Mouse (Mus musculus): ENCODE measurements around the gene Il1r2. TPM values are rescaled to one million over a fixed set of nuclear protein-coding genes. Genes with fewer than 3 reads are reported as not detected.

Gene Il1r2
- polyA plus RNA-seq, 1 experiment from 2014 or later: 0.63 TPM

DNA sequence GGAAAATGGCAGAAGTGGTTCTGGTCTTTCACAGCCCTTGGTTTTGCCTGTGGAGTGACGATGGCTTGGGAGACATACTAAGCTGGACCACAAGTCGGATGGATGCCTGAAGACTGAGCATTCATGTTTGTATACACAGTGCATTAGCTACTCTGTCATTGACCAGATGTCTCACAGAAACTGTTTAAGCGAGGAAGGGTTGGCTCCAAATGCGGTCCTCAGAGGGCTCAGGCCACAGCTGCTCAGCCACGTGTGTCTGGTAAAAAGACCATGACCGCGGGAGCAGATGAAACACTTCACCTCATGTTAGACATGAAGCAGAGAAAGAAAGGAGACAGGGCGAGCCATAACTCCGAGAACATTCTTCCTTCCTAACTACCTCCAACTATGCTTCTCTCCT is 12.5 kb upstream of the Il1r2 start:
- Histone ChIP-seq H3K9ac (replicated peaks) (no peak overlapping the region), H3K4me1 (replicated peaks) (no peaks in the 10 kb centered on the region; the same call in 1 of the 2 replicates), H3K4me3 (replicated peaks) (no peak overlapping the region), H3K9me3 (no peaks in the 10 kb centered on the region), H3K4me2 (no peak overlapping the region), H3K27ac (no peak overlapping the region), H3K27me3 (no peaks in the 10 kb centered on the region), H3K36me3 (no peaks in the 10 kb centered on the region)
- WGBS: 84% methylated on average over 9 of the region's 9 CpGs
- no peak for ATAC-seq (ENCODE audit: insufficient number of reproducible peaks, insufficient read depth, low FRiP score, low TSS enrichment, low read depth)

DNA sequence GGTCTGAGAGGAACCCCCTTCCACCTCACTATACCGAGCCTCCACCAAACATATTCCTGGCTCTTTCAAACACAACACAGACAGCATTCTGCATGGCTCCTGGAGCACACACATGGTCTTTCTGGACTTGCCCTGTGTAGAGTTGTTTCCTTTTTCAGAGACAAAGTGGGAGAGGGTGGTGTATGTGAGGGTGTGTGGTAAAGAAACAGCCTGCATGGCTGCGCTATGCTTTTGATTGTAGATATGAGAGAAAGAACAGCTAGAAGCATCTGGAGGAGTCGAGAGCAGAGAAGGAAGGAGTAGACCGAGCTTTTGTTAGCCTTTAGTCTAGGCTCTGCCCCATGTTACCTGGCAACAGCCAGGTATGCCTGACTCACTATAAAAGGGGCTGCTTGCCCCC is 10.5 kb upstream of the Il1r2 start:
- Histone ChIP-seq H3K9me3 (no peaks in the 10 kb centered on the region), H3K27ac (no peak overlapping the region), H3K4me1 (replicated peaks) (no peaks in the 10 kb centered on the region; the same call in 1 of the 2 replicates), H3K27me3 (no peaks in the 10 kb centered on the region), H3K9ac (replicated peaks) (no peak overlapping the region), H3K4me3 (replicated peaks) (no peak overlapping the region), H3K4me2 (no peak overlapping the region), H3K36me3 (no peaks in the 10 kb centered on the region)
- ATAC-seq (ENCODE audit: insufficient number of reproducible peaks, insufficient read depth, low FRiP score, low TSS enrichment, low read depth): no peak
- 78% methylated on average over 4 of the region's 4 CpGs for WGBS

DNA sequence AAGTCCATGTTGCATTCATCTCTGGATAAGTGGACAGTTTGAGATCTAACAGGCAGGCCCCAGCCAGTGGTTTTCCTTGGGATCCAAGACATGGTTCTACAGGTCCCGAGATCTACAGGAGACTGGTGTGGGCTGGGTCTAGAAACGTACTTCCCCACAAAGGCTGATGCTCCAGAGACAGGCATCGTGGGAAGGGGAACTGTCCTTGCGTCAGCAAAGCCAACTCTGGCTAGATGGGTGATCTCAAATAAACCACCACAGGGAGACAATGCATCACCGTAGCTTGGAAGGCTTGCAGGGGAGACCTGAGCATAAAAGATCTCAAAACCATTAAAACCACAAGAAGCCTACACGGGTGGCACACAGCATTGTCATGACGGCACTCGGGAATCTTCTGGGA is 9.4 kb upstream of the Il1r2 start:
- no peak for ATAC-seq (ENCODE audit: insufficient number of reproducible peaks, insufficient read depth, low FRiP score, low TSS enrichment, low read depth)
- Histone ChIP-seq H3K27me3 (no peaks in the 10 kb centered on the region), H3K27ac (no peak overlapping the region), H3K9ac (replicated peaks) (no peak overlapping the region), H3K4me1 (replicated peaks) (no peaks in the 10 kb centered on the region; the same call in 1 of the 2 replicates), H3K9me3 (no peaks in the 10 kb centered on the region), H3K4me2 (no peak overlapping the region), H3K36me3 (no peaks in the 10 kb centered on the region), H3K4me3 (replicated peaks) (no peak overlapping the region)
- WGBS: 88% methylated on average over 8 of the region's 8 CpGs

DNA sequence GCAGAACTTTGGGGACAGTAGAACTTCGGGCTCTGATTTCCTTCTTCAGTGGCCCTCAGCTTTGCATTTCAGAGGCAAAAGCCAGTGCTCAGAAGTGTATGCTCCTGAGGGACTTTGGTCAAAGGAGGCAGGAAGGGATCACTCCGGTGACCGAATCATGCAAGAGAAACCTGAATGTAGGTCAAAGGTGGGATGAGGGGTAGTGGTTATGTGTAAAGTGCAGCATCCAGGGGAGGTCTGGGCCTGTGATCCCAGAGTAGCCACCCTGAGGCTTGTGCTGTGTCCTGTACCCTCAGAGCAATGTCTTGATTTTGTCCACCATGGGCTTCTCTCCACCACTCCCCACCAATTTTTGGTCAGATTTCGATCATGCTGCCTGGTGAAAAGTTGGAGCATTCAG is 1.3 kb upstream of the Il1r2 start:
- no peaks in the 10 kb centered on the region for H3K36me3 ChIP-seq
- no peak overlapping the region for H3K4me2 ChIP-seq
- ATAC-seq (ENCODE audit: insufficient number of reproducible peaks, insufficient read depth, low FRiP score, low TSS enrichment, low read depth): no peak
- H3K9ac ChIP-seq (replicated peaks): no peak overlapping the region
- H3K27me3 ChIP-seq: no peaks in the 10 kb centered on the region
- H3K27ac ChIP-seq: no peak overlapping the region
- H3K4me3 ChIP-seq (replicated peaks): no peak overlapping the region
- 79% methylated on average over 4 of the region's 4 CpGs for WGBS
- no peaks in the 10 kb centered on the region for H3K9me3 ChIP-seq
- H3K4me1 ChIP-seq (replicated peaks): no peaks in the 10 kb centered on the region

DNA sequence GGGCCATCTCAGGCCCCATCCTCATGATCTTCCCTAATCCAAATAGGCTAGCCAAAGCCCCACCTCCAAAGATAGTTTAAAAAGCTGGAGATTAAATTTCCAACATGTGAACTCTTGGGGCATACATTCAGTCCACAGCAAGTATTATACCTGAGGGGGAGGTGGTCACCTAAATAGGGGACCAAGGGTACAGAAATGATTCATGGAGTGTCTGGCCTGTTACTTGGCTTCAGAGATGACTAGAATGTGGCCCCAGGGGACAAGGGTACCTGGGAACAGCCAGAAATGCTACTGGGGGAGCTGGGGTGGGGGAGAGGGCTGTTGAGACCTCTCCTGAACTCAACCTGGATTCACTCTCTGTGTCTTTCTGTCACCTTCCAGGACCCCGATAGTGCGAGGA is 3.4 kb downstream of the Il1r2 start:
- H3K36me3 ChIP-seq: no peaks in the 10 kb centered on the region
- no peak overlapping the region for H3K4me3 ChIP-seq (replicated peaks)
- 91% methylated on average over 2 of the region's 2 CpGs for WGBS
- H3K4me1 ChIP-seq (replicated peaks): no peaks in the 10 kb centered on the region
- H3K27me3 ChIP-seq: no peaks in the 10 kb centered on the region
- no peak overlapping the region for H3K9ac ChIP-seq (replicated peaks)
- no peak overlapping the region for H3K27ac ChIP-seq
- ATAC-seq (ENCODE audit: insufficient number of reproducible peaks, insufficient read depth, low FRiP score, low TSS enrichment, low read depth): no peak
- H3K9me3 ChIP-seq: no peaks in the 10 kb centered on the region
- H3K4me2 ChIP-seq: no peak overlapping the region

DNA sequence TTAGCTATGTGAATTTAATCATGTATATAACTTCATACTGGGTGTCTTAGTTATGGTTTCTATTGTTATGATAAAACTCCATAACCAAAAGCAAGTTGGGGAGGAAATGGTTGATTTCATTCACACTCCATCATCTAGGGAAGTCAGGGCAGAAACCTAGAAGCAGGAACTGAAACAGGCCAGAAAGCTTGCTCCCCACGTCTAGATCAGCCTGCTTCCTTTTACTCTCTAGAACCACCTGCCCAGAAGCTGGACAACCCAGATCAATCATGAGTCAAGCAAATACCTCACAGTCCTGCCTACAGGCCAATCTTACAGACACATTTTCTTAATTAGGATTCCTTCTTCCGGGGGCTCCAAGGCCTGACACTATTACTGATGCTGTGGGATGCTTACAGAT is 7.2 kb downstream of the Il1r2 start:
- Histone ChIP-seq H3K27me3 (peaks cover 12% of the 10 kb centered on the region; the same call in 1 of the 2 replicates), H3K9ac (replicated peaks) (no peak overlapping the region), H3K36me3 (no peaks in the 10 kb centered on the region), H3K27ac (no peak overlapping the region), H3K4me3 (replicated peaks) (no peak overlapping the region), H3K4me2 (no peak overlapping the region), H3K4me1 (replicated peaks) (no peaks in the 10 kb centered on the region; the same call in 1 of the 2 replicates), H3K9me3 (no peaks in the 10 kb centered on the region)
- no peak for ATAC-seq (ENCODE audit: insufficient number of reproducible peaks, insufficient read depth, low FRiP score, low TSS enrichment, low read depth)
- WGBS: 60% methylated on average over 2 of the region's 2 CpGs

DNA sequence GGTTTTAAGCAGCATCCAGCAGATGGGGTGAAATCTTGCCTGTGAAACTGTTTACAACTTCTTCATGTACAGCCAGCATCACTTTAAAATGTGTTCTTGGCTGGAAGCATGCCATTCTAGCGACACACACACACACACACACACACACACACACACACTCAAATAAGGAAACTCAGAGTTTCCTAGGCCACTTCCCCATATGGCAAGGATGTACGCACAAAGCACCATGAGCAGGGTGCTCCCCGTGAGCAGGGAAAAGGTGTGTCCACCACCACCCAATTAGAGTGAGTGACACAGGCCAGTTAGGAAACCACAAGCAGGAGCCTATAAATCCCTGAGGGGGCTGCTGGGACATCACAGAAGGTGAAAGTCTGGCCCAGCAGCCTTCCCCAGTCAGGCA is 10.5 kb downstream of the Il1r2 start:
- WGBS: 57% methylated on average over 3 of the region's 3 CpGs
- no peak overlapping the region for H3K9ac ChIP-seq (replicated peaks)
- H3K36me3 ChIP-seq: no peaks in the 10 kb centered on the region
- ATAC-seq (ENCODE audit: insufficient number of reproducible peaks, insufficient read depth, low FRiP score, low TSS enrichment, low read depth): no peak; the same call in 1 of the 2 replicates
- peaks cover 12% of the 10 kb centered on the region; the same call in 1 of the 2 replicates for H3K27me3 ChIP-seq
- no peaks in the 10 kb centered on the region; the same call in 1 of the 2 replicates for H3K4me1 ChIP-seq (replicated peaks)
- no peak overlapping the region for H3K4me3 ChIP-seq (replicated peaks)
- no peaks in the 10 kb centered on the region for H3K9me3 ChIP-seq
- no peak overlapping the region for H3K4me2 ChIP-seq
- no peak overlapping the region for H3K27ac ChIP-seq

DNA sequence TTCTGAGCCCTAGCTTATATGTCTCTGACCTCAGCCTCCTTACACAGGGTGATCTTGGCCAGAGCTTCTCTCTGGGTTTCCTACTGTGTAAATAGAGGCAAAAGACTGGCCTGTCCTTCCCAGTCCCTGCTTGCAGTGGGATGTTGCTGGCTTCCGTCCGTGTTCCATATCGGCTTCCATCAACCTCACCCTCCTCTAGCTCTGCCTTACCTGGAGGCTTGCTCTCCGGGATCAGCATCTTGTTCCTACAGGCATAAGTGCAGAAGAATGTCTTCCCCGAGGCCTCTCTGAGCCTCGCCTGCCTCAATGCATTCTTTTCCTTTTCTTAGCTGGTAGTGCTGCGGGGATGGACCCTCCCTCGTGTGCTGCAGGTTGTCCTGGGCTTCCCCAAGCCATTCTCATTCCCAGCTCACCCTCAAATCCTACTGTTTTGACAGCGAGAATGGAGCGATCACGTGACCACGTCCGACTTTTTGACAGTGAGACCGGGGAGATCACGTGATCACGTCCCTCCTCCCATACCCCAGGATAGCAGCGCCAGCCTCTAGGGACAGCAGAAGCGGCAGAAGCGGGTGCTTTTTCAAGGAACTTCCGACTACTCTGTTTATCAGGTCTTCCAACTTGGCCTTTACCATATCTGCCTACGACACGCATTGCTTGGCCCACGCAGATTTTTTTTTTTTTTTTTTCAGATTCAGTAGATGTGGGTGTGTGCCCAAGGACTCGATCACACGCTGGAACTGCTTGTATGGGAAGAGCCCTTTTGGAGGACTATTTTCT is 11.7 kb downstream of the Il1r2 start:
- WGBS: 6% methylated on average over 25 of the region's 25 CpGs
- Histone ChIP-seq H3K4me3 (replicated peaks) (peak overlapping the region; percentile 44), H3K4me1 (replicated peaks) (no peaks in the 10 kb centered on the region; the same call in 1 of the 2 replicates), H3K9ac (replicated peaks) (peak overlapping the region; percentile 50), H3K27ac (no peak overlapping the region), H3K27me3 (peaks cover 12% of the 10 kb centered on the region; the same call in 1 of the 2 replicates), H3K9me3 (no peaks in the 10 kb centered on the region), H3K4me2 (peak overlapping the region; percentile 72), H3K36me3 (no peaks in the 10 kb centered on the region)
- ATAC-seq (ENCODE audit: insufficient number of reproducible peaks, insufficient read depth, low FRiP score, low TSS enrichment, low read depth): peak; percentile 71; the same call in 1 of the 2 replicates

DNA sequence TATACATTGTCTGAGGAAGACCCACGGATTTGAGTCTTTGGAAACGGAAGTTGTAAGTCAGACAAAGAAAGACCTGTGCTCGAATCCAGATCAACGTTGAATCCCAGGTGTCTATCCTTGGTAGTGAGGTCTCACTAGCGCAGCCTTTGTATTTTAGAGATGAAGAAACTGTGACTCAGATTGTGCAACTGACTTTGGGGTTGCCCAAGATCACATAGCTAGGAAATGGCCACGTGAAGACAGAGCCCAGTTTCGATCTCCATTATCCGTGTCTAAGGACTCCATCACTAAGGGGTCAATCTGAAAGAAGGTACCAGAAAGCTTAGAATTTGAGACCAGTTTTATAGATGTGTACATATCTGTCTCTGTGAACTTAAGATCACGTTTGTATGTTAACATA is 17.3 kb downstream of the Il1r2 start:
- Histone ChIP-seq H3K9ac (replicated peaks) (no peak overlapping the region), H3K4me3 (replicated peaks) (no peak overlapping the region), H3K4me2 (no peak overlapping the region), H3K36me3 (no peaks in the 10 kb centered on the region), H3K4me1 (replicated peaks) (no peaks in the 10 kb centered on the region), H3K9me3 (no peaks in the 10 kb centered on the region), H3K27me3 (no peaks in the 10 kb centered on the region), H3K27ac (no peak overlapping the region)
- no peak for ATAC-seq (ENCODE audit: insufficient number of reproducible peaks, insufficient read depth, low FRiP score, low TSS enrichment, low read depth)
- 86% methylated on average over 9 of the region's 9 CpGs for WGBS

DNA sequence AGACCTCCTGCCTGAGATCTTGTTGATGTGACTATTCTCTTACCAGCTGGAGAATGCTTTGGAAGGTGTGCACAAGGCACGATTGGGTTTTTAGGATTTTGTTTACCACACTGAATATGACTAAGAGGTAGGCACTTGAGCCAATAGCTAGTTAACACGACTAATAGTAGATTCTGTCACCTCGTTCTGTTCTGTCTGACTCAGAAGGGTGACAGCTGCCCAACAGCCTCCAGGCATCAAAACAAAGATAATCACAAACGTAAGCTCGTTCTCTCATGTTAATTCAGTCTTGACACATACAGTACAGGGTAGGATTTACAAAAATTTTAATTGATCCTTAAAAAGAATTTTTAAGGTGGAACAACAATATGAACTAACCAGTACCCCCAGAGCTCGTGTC is 18.7 kb downstream of the Il1r2 start:
- no peak for ATAC-seq (ENCODE audit: insufficient number of reproducible peaks, insufficient read depth, low FRiP score, low TSS enrichment, low read depth)
- 65% methylated on average over 6 of the region's 6 CpGs for WGBS

DNA sequence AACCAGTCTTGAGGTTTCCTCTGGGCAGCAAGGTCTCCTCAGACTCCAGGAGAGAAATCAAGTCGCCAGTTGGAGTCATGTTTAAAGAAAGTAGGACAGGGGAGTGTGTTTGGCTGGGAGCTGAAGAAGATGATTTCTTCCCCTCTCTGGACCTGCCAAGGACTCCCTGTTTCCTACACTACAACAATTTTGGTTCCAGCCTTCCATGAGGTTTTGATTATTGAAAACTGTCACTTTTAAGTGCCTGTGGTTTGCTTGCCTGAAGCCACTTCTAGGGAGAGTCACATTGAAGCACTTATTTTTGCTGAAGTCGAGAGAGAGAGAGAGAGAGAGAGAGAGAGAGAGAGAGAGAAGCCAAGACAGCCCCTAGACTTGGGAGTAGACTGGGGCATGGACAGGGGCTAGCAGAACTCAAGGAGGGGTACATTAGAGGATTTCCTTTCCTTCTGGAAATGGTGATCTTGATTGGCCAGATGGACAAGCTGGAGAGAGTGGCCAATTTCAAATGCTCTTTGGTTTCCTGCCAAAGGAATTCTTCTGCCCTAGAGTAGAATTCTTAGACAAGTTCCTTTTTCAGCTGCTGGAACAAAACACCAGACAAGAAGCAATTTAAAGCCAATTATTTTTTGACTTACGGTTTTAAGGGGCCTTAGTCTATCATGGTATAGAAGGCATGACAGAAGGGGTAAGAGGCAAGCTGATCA is 20.9 kb downstream of the Il1r2 start:
- H3K4me1 ChIP-seq (replicated peaks): no peaks in the 10 kb centered on the region
- no peaks in the 10 kb centered on the region for H3K36me3 ChIP-seq
- H3K9me3 ChIP-seq: no peaks in the 10 kb centered on the region
- H3K27me3 ChIP-seq: no peaks in the 10 kb centered on the region
- no peak overlapping the region for H3K4me2 ChIP-seq
- WGBS: 64% methylated on average over 3 of the region's 3 CpGs
- H3K27ac ChIP-seq: no peak overlapping the region
- no peak for ATAC-seq (ENCODE audit: insufficient number of reproducible peaks, insufficient read depth, low FRiP score, low TSS enrichment, low read depth)
- H3K4me3 ChIP-seq (replicated peaks): no peak overlapping the region
- H3K9ac ChIP-seq (replicated peaks): no peak overlapping the region

More for the DNA sequence above, 18.7 kb downstream of the Il1r2 start:
- Histone ChIP-seq H3K27me3 (no peaks in the 10 kb centered on the region), H3K9me3 (no peaks in the 10 kb centered on the region), H3K4me1 (replicated peaks) (no peaks in the 10 kb centered on the region), H3K27ac (no peak overlapping the region), H3K4me2 (no peak overlapping the region), H3K9ac (replicated peaks) (no peak overlapping the region), H3K36me3 (no peaks in the 10 kb centered on the region), H3K4me3 (replicated peaks) (no peak overlapping the region)
